Mouse (Mus musculus) limb, embryonic 10.5 days (tissue): ENCODE data around the gene Ispd. TPM values are rescaled to one million over a fixed set of nuclear protein-coding genes. Genes with fewer than 3 reads are reported as not detected.

Source experiments
- DNase-seq: peaks from one replicate; pipeline ENCODE4 v3.0.0-alpha.2; 2017; ENCODE audit warnings: low spot score
- H3K27ac ChIP-seq: fragments of 300-500 bp; sonication (generic); 2 replicates; pipeline ENCODE4 v1.5.1; 2016; ENCODE audit warnings: mild to moderate bottlenecking
- H3K27me3 ChIP-seq: fragments of 300-500 bp; sonication (generic); 2 replicates; pipeline ENCODE4 v1.6.1; 2016; ENCODE audit warnings: low read depth, mild to moderate bottlenecking; ENCODE audit not compliant: poor library complexity, severe bottlenecking
- H3K36me3 ChIP-seq: fragments of 300-500 bp; sonication (generic); 2 replicates; pipeline ENCODE4 v1.6.1; 2016; ENCODE audit warnings: mild to moderate bottlenecking, moderate library complexity
- H3K4me1 ChIP-seq: fragments of 300-500 bp; sonication (generic); 2 replicates; pipeline ENCODE4 v1.6.1; 2016
- H3K4me3 ChIP-seq: fragments of 300-500 bp; sonication (generic); 2 replicates; pipeline ENCODE4 v1.5.1; 2016; ENCODE audit warnings: mild to moderate bottlenecking, moderate library complexity
- H3K9me3 ChIP-seq: fragments of 300-500 bp; sonication (generic); replicated peaks from 2 replicates; pipeline ENCODE4 v1.6.1; 2016; ENCODE audit warnings: mild to moderate bottlenecking
- WGBS: fragments of 180-500 bp; shearing (Covaris S2); methylation state at CpG from one replicate; pipeline ENCODE4 v1.1.7; 2016; 5-methylcytosine and 5-hydroxymethylcytosine counted together
- polyA plus RNA-seq: library from polyadenylated mRNA; unstranded; fragments of >200 nt; fragmentation: Nextera tagmentation; extraction: Ambion mirVana; gene quantifications from 2 replicates; pipeline ENCODE4 v1.2.1, GENCODE M21; 2016

Ispd gene
- polyA plus RNA-seq, 1 experiment from 2014 or later: 4.9 TPM

DNA sequence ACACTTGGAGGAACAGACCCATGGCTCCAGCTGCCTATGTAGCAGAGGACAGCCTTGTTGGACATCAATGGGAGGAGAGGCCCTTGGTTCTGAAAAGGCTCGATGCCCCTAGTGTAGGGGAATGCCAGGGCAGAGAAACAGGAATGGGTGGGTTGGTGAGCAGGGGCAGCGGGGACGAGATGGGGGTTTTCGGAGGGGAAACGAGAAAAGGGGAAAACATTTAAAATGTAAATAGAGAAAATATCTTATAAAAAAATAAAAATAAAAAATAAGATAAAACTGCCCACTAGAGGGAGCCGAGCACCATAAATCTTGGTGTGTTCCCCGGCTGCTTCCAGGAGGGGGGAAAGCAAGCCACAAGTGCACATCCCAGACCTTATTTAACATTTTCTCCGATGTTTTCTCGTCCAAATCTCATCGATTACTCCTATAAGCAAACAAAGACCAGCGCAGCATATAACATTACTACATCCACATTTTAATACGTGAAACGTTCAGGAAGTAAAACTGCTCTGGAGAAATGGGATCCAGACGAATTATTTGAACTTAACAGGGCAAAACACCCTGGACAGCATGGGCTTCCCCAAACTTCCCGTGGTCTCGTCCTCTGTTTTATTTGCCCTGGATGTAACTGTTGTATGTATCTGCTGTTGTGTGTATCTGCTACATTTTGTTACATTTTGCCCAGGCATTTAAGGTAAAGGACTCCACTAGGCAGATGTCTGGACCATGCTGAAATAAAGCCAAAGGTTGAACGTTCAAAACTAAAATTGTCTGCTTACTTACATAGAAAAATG is 332.8 kb downstream of the Ispd start:
- Histone ChIP-seq H3K27ac (peak overlapping the region; percentile 62; the same call in 1 of the 2 replicates), H3K36me3 (no peaks in the 10 kb centered on the region), H3K4me1 (peaks cover 27% of the 10 kb centered on the region), H3K4me3 (peak overlapping the region; percentile 17), H3K27me3 (no peaks in the 10 kb centered on the region), H3K9me3 (no peaks in the 10 kb centered on the region)
- WGBS: 30% methylated on average over 17 of the region's 17 CpGs
- no peak for DNase-seq

- DNase-seq: no peak
- WGBS: 45% methylated on average over 5 of the region's 5 CpGs
- Histone ChIP-seq H3K4me1 (peaks cover 40% of the 10 kb centered on the region), H3K36me3 (no peaks in the 10 kb centered on the region), H3K9me3 (no peaks in the 10 kb centered on the region), H3K4me3 (no peak overlapping the region), H3K27ac (peak overlapping the region; percentile 70; the same call in 1 of the 2 replicates), H3K27me3 (no peaks in the 10 kb centered on the region)
These were observed 336.3 kb downstream of the Ispd start for GRCm38 (mm10) chr12:36717526-36717925.

DNA sequence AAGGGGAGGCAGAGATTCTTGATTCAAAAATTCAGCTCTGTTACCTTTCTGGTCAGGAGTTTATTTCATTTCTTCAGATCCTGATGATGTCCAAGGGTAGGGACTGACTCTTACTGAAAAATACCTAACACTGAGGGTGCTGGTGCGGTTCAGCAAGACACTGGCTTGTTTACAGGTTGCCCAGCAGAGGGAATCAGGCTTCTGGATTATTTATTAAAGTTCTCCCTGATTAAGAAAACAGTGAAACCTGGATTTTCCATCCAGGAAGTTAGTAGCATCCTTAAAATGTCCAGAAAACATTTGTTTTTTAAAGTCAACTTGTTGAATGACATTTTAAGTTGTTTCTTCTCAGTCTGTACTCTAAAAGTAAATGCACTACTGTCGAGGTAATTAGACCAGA is 337.2 kb downstream of the Ispd start:
- H3K9me3 ChIP-seq: no peaks in the 10 kb centered on the region
- peaks cover 40% of the 10 kb centered on the region for H3K4me1 ChIP-seq
- no peaks in the 10 kb centered on the region for H3K36me3 ChIP-seq
- H3K4me3 ChIP-seq: no peak overlapping the region
- 70% methylated on average over 2 of the region's 2 CpGs for WGBS
- peak overlapping the region; percentile 70; the same call in 1 of the 2 replicates for H3K27ac ChIP-seq
- DNase-seq: no peak
- no peaks in the 10 kb centered on the region for H3K27me3 ChIP-seq

- H3K4me1 ChIP-seq: peaks cover 38% of the 10 kb centered on the region
- no peaks in the 10 kb centered on the region for H3K36me3 ChIP-seq
- WGBS: 81% methylated on average over 3 of the region's 3 CpGs
- no peaks in the 10 kb centered on the region for H3K9me3 ChIP-seq
- no peak overlapping the region for H3K27ac ChIP-seq
- no peak for DNase-seq
- no peaks in the 10 kb centered on the region for H3K27me3 ChIP-seq
- H3K4me3 ChIP-seq: no peak overlapping the region
These were observed 337.8 kb downstream of the Ispd start for GRCm38 (mm10) chr12:36719074-36719473.

GRCm38 (mm10) chr12:36720779-36721178 is 339.5 kb downstream of the Ispd start:
- no peaks in the 10 kb centered on the region for H3K36me3 ChIP-seq
- 69% methylated on average over 3 of the region's 3 CpGs for WGBS
- peak overlapping the region; percentile 57 for H3K27ac ChIP-seq
- DNase-seq: no peak
- no peaks in the 10 kb centered on the region for H3K27me3 ChIP-seq
- no peak overlapping the region for H3K4me3 ChIP-seq
- no peaks in the 10 kb centered on the region for H3K9me3 ChIP-seq
- peaks cover 46% of the 10 kb centered on the region for H3K4me1 ChIP-seq

GRCm38 (mm10) chr12:36721223-36721622 is 340.0 kb downstream of the Ispd start:
- H3K9me3 ChIP-seq: no peaks in the 10 kb centered on the region
- DNase-seq: no peak
- no peaks in the 10 kb centered on the region for H3K36me3 ChIP-seq
- WGBS: 31% methylated on average over 6 of the region's 6 CpGs
- peaks cover 46% of the 10 kb centered on the region for H3K4me1 ChIP-seq
- H3K4me3 ChIP-seq: no peak overlapping the region
- no peaks in the 10 kb centered on the region for H3K27me3 ChIP-seq
- peak overlapping the region; percentile 57 for H3K27ac ChIP-seq

DNA sequence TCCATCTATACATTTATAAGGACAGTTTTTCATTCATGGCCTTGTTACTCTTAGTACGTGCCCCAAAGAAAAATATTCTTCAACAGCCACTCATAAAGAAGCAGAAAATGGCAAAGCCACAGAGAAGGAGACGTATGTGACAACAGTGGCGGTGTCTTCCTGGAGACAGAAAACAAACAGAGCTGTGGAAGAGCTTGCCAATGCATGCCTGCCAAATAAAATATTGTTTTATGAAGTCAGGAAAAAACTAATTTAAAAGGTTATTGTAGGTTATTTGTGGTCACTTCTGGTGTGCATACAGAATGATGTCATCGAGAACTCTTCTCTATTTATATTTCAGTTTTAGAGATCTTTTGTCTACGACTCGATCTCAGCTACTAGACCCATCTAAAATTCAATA is 341.5 kb downstream of the Ispd start:
- DNase-seq: no peak
- no peaks in the 10 kb centered on the region for H3K9me3 ChIP-seq
- no peak overlapping the region for H3K4me3 ChIP-seq
- H3K27ac ChIP-seq: no peak overlapping the region
- no peaks in the 10 kb centered on the region for H3K27me3 ChIP-seq
- WGBS: 92% methylated on average over 6 of the region's 6 CpGs
- H3K36me3 ChIP-seq: no peaks in the 10 kb centered on the region
- H3K4me1 ChIP-seq: peaks cover 35% of the 10 kb centered on the region

DNA sequence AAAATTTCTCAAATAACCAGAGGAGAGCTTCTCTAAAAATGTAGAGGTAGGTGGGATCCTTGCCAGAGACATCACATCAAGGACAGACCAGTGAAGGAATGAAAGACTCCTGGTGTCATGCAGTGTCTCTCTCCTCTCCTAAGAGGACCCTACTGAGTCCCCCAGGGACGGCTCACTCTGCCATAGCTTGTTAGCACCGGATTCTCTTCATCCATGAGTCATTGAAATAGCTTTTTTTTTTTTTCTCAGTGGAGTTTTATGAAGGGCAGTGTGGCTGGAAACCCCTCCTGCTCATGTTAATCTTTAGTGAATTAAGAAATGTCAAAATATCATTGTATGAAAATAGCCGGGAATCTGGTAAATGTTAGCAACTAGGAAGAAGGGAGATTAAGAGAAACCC is 342.1 kb downstream of the Ispd start:
- H3K27ac ChIP-seq: no peak overlapping the region; the same call in 1 of the 2 replicates
- H3K9me3 ChIP-seq: no peaks in the 10 kb centered on the region
- H3K36me3 ChIP-seq: no peaks in the 10 kb centered on the region
- peaks cover 31% of the 10 kb centered on the region for H3K4me1 ChIP-seq
- no peaks in the 10 kb centered on the region for H3K27me3 ChIP-seq
- H3K4me3 ChIP-seq: no peak overlapping the region
- WGBS: 84% methylated on average over 3 of the region's 3 CpGs
- no peak for DNase-seq

GRCm38 (mm10) chr12:36724297-36724696 is 343.0 kb downstream of the Ispd start:
- 93% methylated on average over 4 of the region's 4 CpGs for WGBS
- no peaks in the 10 kb centered on the region for H3K36me3 ChIP-seq
- H3K27me3 ChIP-seq: no peaks in the 10 kb centered on the region
- no peaks in the 10 kb centered on the region for H3K9me3 ChIP-seq
- peaks cover 24% of the 10 kb centered on the region for H3K4me1 ChIP-seq
- DNase-seq: no peak
- peak overlapping the region; percentile 28; the same call in 1 of the 2 replicates for H3K27ac ChIP-seq
- no peak overlapping the region for H3K4me3 ChIP-seq

GRCm38 (mm10) chr12:36725250-36725649 is 344.0 kb downstream of the Ispd start:
- 88% methylated on average over 3 of the region's 3 CpGs for WGBS
- no peak overlapping the region for H3K27ac ChIP-seq
- H3K27me3 ChIP-seq: no peaks in the 10 kb centered on the region
- no peak overlapping the region for H3K4me3 ChIP-seq
- H3K9me3 ChIP-seq: no peaks in the 10 kb centered on the region
- H3K4me1 ChIP-seq: peaks cover 24% of the 10 kb centered on the region
- H3K36me3 ChIP-seq: no peaks in the 10 kb centered on the region
- no peak for DNase-seq

DNA sequence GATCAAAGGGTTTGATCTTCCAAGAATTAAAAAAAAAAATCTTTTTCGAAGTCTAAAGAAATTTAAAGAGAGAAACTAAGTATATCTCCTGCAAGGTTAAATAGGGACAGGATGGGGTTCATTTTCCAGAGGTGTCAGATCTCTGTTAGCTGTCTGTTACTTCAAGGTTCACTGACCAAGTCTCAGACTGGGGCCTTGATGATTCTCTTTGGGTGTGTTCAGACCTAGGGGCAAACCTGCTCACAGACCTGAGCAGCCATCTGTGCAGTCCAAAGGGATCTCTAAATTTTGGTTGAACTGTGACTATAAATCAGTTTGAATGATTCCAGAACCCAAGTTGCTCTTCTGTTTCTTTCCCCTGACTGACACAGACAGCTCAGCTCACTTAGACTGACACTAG is 344.8 kb downstream of the Ispd start:
- H3K4me3 ChIP-seq: no peak overlapping the region
- peaks cover 19% of the 10 kb centered on the region for H3K4me1 ChIP-seq
- DNase-seq: no peak
- no peaks in the 10 kb centered on the region for H3K36me3 ChIP-seq
- no peaks in the 10 kb centered on the region for H3K27me3 ChIP-seq
- no peaks in the 10 kb centered on the region for H3K9me3 ChIP-seq
- no peak overlapping the region for H3K27ac ChIP-seq
- WGBS: 62% methylated on average over 1 of the region's 1 CpGs

- Histone ChIP-seq H3K27ac (no peak overlapping the region), H3K4me1 (no peaks in the 10 kb centered on the region), H3K27me3 (no peaks in the 10 kb centered on the region), H3K36me3 (no peaks in the 10 kb centered on the region), H3K9me3 (no peaks in the 10 kb centered on the region), H3K4me3 (no peak overlapping the region)
- DNase-seq: no peak
- WGBS: 94% methylated on average over 4 of the region's 4 CpGs
These were observed 352.6 kb downstream of the Ispd start for GRCm38 (mm10) chr12:36733673-36734371.
